Mouse (Mus musculus) hindbrain, embryonic 10.5 days (tissue): ENCODE measurements around the gene Exoc3l2. TPM values are rescaled to one million over a fixed set of nuclear protein-coding genes. Genes with fewer than 3 reads are reported as not detected.
A peak's percentile ranks its signal among the peaks of the same experiment; 100 is the strongest.
"Not testable (repeated sequence)": the region's sequence is repeated elsewhere in the genome, so short reads cannot be mapped to it uniquely, and the experiment has no call there.

Experiments used
- DNase-seq: peaks from one replicate; pipeline ENCODE4 v3.0.0-alpha.2; 2017; ENCODE audit warnings: low spot score
- H3K27ac ChIP-seq: fragments of 300-500 bp; sonication (generic); 2 replicates; pipeline ENCODE4 v1.5.1; 2016; ENCODE audit warnings: mild to moderate bottlenecking, moderate library complexity
- H3K27me3 ChIP-seq: fragments of 300-500 bp; sonication (generic); 2 replicates; pipeline ENCODE4 v1.6.1; 2016; ENCODE audit warnings: mild to moderate bottlenecking; ENCODE audit not compliant: poor library complexity, insufficient read depth, severe bottlenecking
- H3K36me3 ChIP-seq: fragments of 300-500 bp; sonication (generic); 2 replicates; pipeline ENCODE4 v1.6.1; 2016; ENCODE audit warnings: mild to moderate bottlenecking, moderate library complexity
- H3K4me1 ChIP-seq: fragments of 300-500 bp; sonication (generic); replicated peaks from 2 replicates; pipeline ENCODE4 v1.6.1; 2016; ENCODE audit warnings: mild to moderate bottlenecking
- H3K4me3 ChIP-seq: fragments of 300-500 bp; sonication (generic); 2 replicates; pipeline ENCODE4 v1.5.1; 2016; ENCODE audit warnings: mild to moderate bottlenecking, moderate library complexity
- H3K9me3 ChIP-seq: fragments of 300-500 bp; sonication (generic); 2 replicates; pipeline ENCODE4 v1.6.1; 2016; ENCODE audit warnings: mild to moderate bottlenecking, moderate library complexity
- WGBS: fragments of 180-500 bp; shearing (Covaris S2); methylation state at CpG from one replicate; pipeline ENCODE4 v1.1.7; 2016; 5-methylcytosine and 5-hydroxymethylcytosine counted together
- polyA plus RNA-seq: library from polyadenylated mRNA; unstranded; fragments of >200 nt; fragmentation: Nextera tagmentation; extraction: Ambion mirVana; gene quantifications from 2 replicates; pipeline ENCODE4 v1.2.1, GENCODE M21; 2016

The Exoc3l2 gene
- polyA plus RNA-seq, 1 experiment from 2014 or later = 0.39 TPM

DNA sequence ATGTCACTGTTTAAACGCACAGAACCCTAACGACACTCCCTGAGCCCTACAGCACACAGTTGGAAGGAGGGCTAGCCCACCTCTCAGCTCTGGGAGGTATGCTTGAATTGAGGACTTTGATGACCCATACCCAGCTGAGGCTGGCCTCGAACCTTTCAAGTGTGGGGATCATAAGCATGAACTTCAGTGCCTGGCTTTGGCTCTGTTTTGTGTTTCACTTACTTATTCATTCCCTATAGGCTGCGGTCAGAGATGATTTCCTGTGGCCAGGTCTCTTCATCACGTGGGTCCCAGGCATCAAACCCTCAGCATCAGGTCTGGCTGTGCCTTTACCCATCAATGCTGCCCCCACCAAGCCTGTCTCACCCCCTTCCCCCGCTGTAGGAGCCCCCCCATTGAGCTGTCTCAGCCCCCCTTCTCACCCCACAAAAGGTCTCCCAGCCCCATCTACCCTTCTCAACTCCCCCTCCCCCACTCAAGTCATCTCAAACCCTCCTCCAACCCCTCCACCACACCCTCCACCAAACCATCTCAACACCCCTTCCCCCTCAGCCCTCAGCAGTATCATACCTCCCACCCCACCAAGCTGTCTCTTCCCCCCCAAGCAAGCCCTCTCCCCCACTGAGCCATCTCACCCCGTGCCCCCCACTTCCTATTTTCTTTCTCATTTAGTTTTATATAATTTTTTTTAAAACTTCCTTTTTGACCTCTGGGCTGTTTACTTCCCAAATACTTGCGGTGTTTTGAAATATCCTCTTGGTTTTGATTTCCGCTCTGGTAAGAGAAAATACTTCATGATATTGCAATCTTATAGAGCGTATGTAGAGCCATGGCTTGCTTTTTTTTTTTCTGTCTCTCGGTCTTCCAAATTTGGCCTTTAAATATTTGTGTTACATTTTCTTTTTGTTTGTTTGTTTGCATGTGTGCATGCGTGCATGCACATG is 37.6 kb downstream of the Exoc3l2 start:
- DNase-seq = no peak
- H3K27me3 ChIP-seq = no peaks in the 10 kb centered on the region
- H3K4me1 ChIP-seq = peaks cover 20% of the 10 kb centered on the region
- H3K9me3 ChIP-seq = no peaks in the 10 kb centered on the region
- 73% methylated on average over 12 of the region's 12 CpGs for WGBS
- H3K4me3 ChIP-seq = no peak overlapping the region
- no peak overlapping the region for H3K27ac ChIP-seq
- no peaks in the 10 kb centered on the region for H3K36me3 ChIP-seq

DNA sequence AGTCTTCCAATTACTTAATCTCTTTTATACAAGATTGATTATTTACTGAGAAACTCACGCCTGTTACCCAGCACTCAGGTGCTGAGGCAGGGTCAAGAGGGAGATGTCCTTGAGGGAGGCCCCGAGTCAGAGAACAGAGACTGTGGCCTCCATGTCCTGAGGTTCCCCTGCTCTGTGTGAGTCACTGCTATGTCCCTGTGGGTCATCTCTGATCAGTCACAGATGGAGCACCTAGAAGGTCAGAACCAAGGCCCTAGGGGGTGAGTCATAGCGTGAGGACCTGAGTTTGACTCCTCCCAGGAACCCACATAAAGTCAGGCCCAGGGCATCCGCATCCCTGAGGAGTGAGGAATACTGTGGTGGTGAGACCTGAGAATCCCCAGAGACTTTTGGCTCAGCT is 38.5 kb downstream of the Exoc3l2 start:
- Histone ChIP-seq H3K9me3 (no peaks in the 10 kb centered on the region), H3K36me3 (no peaks in the 10 kb centered on the region), H3K27me3 (no peaks in the 10 kb centered on the region), H3K4me3 (no peak overlapping the region), H3K4me1 (peaks cover 16% of the 10 kb centered on the region), H3K27ac (no peak overlapping the region)
- whole genome bisulfite sequencing = 70% methylated on average over 4 of the region's 4 CpGs
- DNase-seq = no peak

- Histone ChIP-seq H3K27ac (no peak overlapping the region), H3K4me1 (peaks cover 29% of the 10 kb centered on the region), H3K4me3 (0 out of 2 replicates have a peak overlapping the region, but pooled peaks have one; percentile 1), H3K9me3 (no peaks in the 10 kb centered on the region), H3K27me3 (no peaks in the 10 kb centered on the region), H3K36me3 (no peaks in the 10 kb centered on the region)
- 38% methylated on average over 5 of the region's 5 CpGs for WGBS
- DNase-seq = peak; percentile 51
These were observed 40.4 kb downstream of the Exoc3l2 start for GRCm38 (mm10) chr7:19503481-19504068.

DNA sequence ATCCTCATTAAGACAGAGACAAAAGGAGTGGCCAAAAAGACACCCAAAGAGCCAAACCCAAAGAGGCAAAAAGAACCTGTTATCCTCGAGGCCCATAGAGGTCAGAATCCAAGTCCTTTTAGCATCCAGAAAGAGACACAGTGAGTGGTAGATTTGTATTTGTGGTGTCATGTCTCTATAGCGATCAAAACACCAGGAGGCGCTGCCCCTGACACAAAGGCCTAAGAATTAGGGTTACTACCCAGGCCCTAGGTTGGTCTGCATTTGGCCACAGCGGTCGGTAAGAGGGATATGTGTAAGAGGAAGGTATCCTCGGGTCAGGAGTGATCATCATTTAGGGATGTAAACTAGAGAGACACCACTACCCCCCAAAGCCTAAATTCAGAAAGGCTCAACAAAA is 43.2 kb downstream of the Exoc3l2 start:
- Histone ChIP-seq H3K36me3 (no peaks in the 10 kb centered on the region), H3K9me3 (no peaks in the 10 kb centered on the region), H3K27me3 (no peaks in the 10 kb centered on the region), H3K4me1 (peaks cover 41% of the 10 kb centered on the region), H3K27ac (no peak overlapping the region), H3K4me3 (peak overlapping the region; percentile 87)
- WGBS = 28% methylated on average over 6 of the region's 6 CpGs
- no peak for DNase-seq

GRCm38 (mm10) chr7:19506969-19507611 is 44.0 kb downstream of the Exoc3l2 start:
- Histone ChIP-seq H3K9me3 (no peaks in the 10 kb centered on the region), H3K36me3 (no peaks in the 10 kb centered on the region), H3K4me1 (peaks cover 43% of the 10 kb centered on the region), H3K27ac (peak overlapping the region; percentile 95), H3K4me3 (peak overlapping the region; percentile 87), H3K27me3 (no peaks in the 10 kb centered on the region)
- under 1% methylated on average over 71 of the region's 71 CpGs for WGBS
- DNase-seq = peak; percentile 80

- no peak for DNase-seq
- 4% methylated on average over 18 of the region's 18 CpGs for WGBS
These were observed 44.5 kb downstream of the Exoc3l2 start for GRCm38 (mm10) chr7:19507612-19507981.

DNA sequence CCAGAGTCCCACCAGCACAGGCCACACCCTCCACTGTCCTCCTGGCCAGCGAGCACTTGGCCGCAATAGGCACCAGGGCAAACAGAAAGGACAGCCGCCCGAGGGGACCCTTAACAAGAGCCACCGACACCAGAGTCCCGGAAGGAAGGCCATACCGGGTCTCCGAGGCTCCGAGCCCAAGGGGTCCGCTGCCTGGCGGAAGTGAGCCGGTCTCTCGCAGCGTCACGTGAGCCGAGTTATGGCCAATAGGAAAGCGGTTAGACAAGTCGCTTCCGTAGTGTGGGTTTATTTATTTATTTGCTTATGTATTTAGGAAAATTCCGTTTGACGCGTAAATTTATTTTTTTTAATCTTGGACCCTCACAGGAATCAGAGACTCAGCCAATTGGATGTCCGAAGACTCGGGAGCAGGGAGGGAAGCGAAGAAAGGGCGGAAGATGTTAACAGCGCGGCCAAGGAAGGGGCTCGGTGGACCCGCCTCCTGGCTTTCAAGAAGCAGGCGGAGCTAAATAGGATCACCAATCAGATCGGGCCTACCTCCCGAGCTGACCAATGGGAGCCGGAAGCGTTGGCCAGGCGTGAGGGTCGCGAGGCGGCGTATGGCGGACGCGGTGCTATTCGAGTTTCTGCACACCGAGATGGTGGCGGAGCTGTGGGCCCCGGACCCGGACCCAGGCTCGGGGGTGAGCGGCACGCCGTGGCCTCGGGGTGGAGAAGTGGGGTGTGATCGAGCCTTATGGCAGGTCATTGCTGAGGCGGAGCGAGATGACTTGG is 45.2 kb downstream of the Exoc3l2 start, which contains the start of the genes Bloc1s3 and Trappc6a:
Gene Bloc1s3 (minus strand): TSS at position 218 of the 774 bp plus-strand sequence.
Gene Trappc6a (plus strand): TSS at position 246 of the 774 bp plus-strand sequence.
- Histone ChIP-seq H3K27me3 (no peaks in the 10 kb centered on the region), H3K4me3 (peak within 1 kb of the TSS; percentile 87), H3K4me1 (peaks cover 43% of the 10 kb centered on the region), H3K27ac (peak within 1 kb of the TSS; percentile 95), H3K36me3 (no peaks in the 10 kb centered on the region), H3K9me3 (no peaks in the 10 kb centered on the region)
- peak; percentile 94 for DNase-seq
- under 1% methylated on average over 56 of the region's 56 CpGs for WGBS

More at GRCm38 (mm10) chr7:19507612-19507981, 44.5 kb downstream of the Exoc3l2 start:
- peak overlapping the region; percentile 87 for H3K4me3 ChIP-seq
- H3K27ac ChIP-seq = peak overlapping the region; percentile 95
- no peaks in the 10 kb centered on the region for H3K9me3 ChIP-seq
- no peaks in the 10 kb centered on the region for H3K27me3 ChIP-seq
- H3K36me3 ChIP-seq = no peaks in the 10 kb centered on the region
- peaks cover 43% of the 10 kb centered on the region for H3K4me1 ChIP-seq

DNA sequence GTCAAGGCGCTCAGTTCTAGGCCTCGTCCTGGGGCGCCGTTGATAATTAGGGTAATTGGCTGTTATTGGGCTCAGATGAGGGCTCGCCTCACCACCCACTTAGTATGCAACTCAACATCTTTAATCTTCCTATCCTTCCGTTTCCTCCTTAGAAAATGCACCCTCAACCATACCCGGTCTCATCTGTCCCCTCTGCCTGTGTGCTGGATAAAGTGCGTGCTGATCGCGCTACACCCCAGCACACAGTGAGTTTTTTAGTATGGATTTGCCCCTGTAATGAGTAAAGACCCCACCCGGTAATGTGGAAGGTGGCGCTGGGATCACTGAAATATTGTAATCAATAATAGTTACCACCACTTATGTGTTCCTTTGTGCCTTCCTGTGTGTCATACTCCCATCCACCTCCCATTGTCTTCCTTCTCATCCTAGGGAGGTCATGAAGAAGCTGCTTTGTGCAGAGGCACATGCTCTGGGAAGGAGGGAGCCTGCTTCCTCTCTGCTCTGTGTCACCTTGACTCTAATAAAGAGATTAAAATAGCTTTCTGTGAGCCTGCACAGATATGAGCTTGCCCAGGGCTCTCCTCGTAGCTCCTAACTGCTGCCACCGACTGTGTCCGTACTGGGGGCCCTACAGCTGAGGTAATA is 45.9 kb downstream of the Exoc3l2 start:
- Histone ChIP-seq H3K9me3 (no peaks in the 10 kb centered on the region), H3K27ac (peak overlapping the region; percentile 95), H3K4me1 (peaks cover 36% of the 10 kb centered on the region), H3K27me3 (no peaks in the 10 kb centered on the region), H3K4me3 (peak overlapping the region; percentile 87), H3K36me3 (no peaks in the 10 kb centered on the region)
- WGBS = 14% methylated on average over 15 of the region's 15 CpGs
- DNase-seq = peak; percentile 28

- Histone ChIP-seq H3K4me1 (peaks cover 35% of the 10 kb centered on the region), H3K27ac (peak overlapping the region; percentile 95), H3K27me3 (no peaks in the 10 kb centered on the region), H3K9me3 (no peaks in the 10 kb centered on the region), H3K4me3 (peak overlapping the region; percentile 87), H3K36me3 (no peaks in the 10 kb centered on the region)
- no peak for DNase-seq
- 96% methylated on average over 7 of the region's 7 CpGs for WGBS
These were observed 46.7 kb downstream of the Exoc3l2 start for GRCm38 (mm10) chr7:19509786-19510185.

DNA sequence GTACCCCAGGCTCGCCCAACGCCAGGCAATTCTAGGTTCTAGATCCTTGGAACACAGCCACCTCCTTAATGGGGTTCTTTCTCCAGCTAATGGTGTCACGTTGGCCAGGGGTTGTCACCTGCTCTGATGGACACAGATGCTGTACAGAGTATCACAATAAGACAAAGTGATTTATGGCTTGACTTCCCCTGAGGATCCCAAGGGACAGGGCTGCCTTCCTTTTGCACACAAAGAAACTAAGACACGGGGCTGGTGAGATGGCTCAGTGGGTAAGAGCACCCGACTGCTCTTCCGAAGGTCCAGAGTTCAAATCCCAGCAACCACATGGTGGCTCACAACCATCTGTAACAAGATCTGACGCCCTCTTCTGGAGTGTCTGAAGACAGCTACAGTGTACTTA is 48.8 kb downstream of the Exoc3l2 start:
- not testable (repeated sequence) for H3K9me3 ChIP-seq, DNase-seq, H3K36me3 ChIP-seq, H3K27ac ChIP-seq, H3K4me3 ChIP-seq
- H3K27me3 ChIP-seq = peaks cover 15% of the 10 kb centered on the region
- H3K4me1 ChIP-seq = peaks cover 29% of the 10 kb centered on the region
- 85% methylated on average over 7 of the region's 7 CpGs for WGBS

- WGBS = 78% methylated on average over 6 of the region's 6 CpGs
These were observed 49.2 kb downstream of the Exoc3l2 start for GRCm38 (mm10) chr7:19512353-19512752.

More at GRCm38 (mm10) chr7:19512353-19512752, 49.2 kb downstream of the Exoc3l2 start:
- H3K4me1 ChIP-seq = peaks cover 29% of the 10 kb centered on the region
- H3K27me3 ChIP-seq = peaks cover 19% of the 10 kb centered on the region
- DNase-seq = no peak
- no peaks in the 10 kb centered on the region for H3K36me3 ChIP-seq
- no peak overlapping the region; the same call in 1 of the 2 replicates for H3K27ac ChIP-seq
- H3K4me3 ChIP-seq = no peak overlapping the region
- H3K9me3 ChIP-seq = no peaks in the 10 kb centered on the region
